Mouse (Mus musculus): ENCODE data around the gene Pigz. TPM values are rescaled to one million over a fixed set of nuclear protein-coding genes. Genes with fewer than 3 reads are reported as not detected.
A peak's percentile ranks its signal among the peaks of the same experiment; 100 is the strongest.
"Not testable (repeated sequence)": the region's sequence is repeated elsewhere in the genome, so short reads cannot be mapped to it uniquely, and the experiment has no call there.

Gene Pigz
- polyA plus RNA-seq, 1 experiment from 2014 or later, result 5.2 TPM

- H3K36me3 ChIP-seq, result no peaks in the 10 kb centered on the region
- H3K27me3 ChIP-seq (replicated peaks), result 0 out of 2 replicates have a peak, but pooled peaks cover 3% of the 10 kb centered on the region
- H3K27ac ChIP-seq (replicated peaks), result peak overlapping the region; percentile 97
- peak overlapping the region; percentile 67 for H3K9ac ChIP-seq (replicated peaks)
- peak overlapping the region; percentile 49 for H3K4me3 ChIP-seq (replicated peaks)
- peaks cover 36% of the 10 kb centered on the region for H3K4me1 ChIP-seq
- H3K4me2 ChIP-seq, result peak overlapping the region; percentile 89
- H3K9me3 ChIP-seq (replicated peaks), result no peaks in the 10 kb centered on the region
- WGBS, result under 1% methylated on average over 50 of the region's 50 CpGs
- peak; percentile 96 for ATAC-seq (ENCODE audit: low FRiP score)
These were observed 582 bp upstream of the Pigz start for GRCm38 (mm10) chr16:31932840-31933697.

- peak overlapping the region; percentile 89 for H3K4me2 ChIP-seq
- no peaks in the 10 kb centered on the region for H3K9me3 ChIP-seq (replicated peaks)
- no peak for ATAC-seq (ENCODE audit: low FRiP score)
- WGBS, result 7% methylated on average over 13 of the region's 13 CpGs
- H3K36me3 ChIP-seq, result no peaks in the 10 kb centered on the region
- H3K9ac ChIP-seq (replicated peaks), result peak overlapping the region; percentile 67
- 0 out of 2 replicates have a peak, but pooled peaks cover 3% of the 10 kb centered on the region for H3K27me3 ChIP-seq (replicated peaks)
- peak overlapping the region; percentile 97 for H3K27ac ChIP-seq (replicated peaks)
- peak overlapping the region; percentile 49 for H3K4me3 ChIP-seq (replicated peaks)
- peaks cover 36% of the 10 kb centered on the region for H3K4me1 ChIP-seq
These were observed 929 bp downstream of the Pigz start for GRCm38 (mm10) chr16:31934550-31935010.

GRCm38 (mm10) chr16:31935091-31935979 lies 1.7 kb downstream of the Pigz start:
- Histone ChIP-seq H3K4me2 (peak overlapping the region; percentile 89), H3K9ac (replicated peaks) (peak overlapping the region; percentile 67), H3K27me3 (replicated peaks) (0 out of 2 replicates have a peak, but pooled peaks cover 3% of the 10 kb centered on the region), H3K4me1 (peaks cover 36% of the 10 kb centered on the region), H3K27ac (replicated peaks) (peak overlapping the region; percentile 97), H3K9me3 (replicated peaks) (no peaks in the 10 kb centered on the region), H3K36me3 (no peaks in the 10 kb centered on the region), H3K4me3 (replicated peaks) (peak overlapping the region; percentile 49)
- 4% methylated on average over 36 of the region's 36 CpGs for WGBS
- ATAC-seq (ENCODE audit: low FRiP score), result peak; percentile 17; the same call in 1 of the 2 replicates

GRCm38 (mm10) chr16:31936568-31936967 lies 2.9 kb downstream of the Pigz start:
- peaks cover 36% of the 10 kb centered on the region for H3K4me1 ChIP-seq
- ATAC-seq (ENCODE audit: low FRiP score), result no peak
- no peak overlapping the region for H3K27ac ChIP-seq (replicated peaks)
- 92% methylated on average over 4 of the region's 4 CpGs for WGBS
- no peak overlapping the region for H3K4me2 ChIP-seq
- H3K4me3 ChIP-seq (replicated peaks), result no peak overlapping the region
- 0 out of 2 replicates have a peak, but pooled peaks cover 3% of the 10 kb centered on the region for H3K27me3 ChIP-seq (replicated peaks)
- H3K36me3 ChIP-seq, result no peaks in the 10 kb centered on the region
- no peak overlapping the region for H3K9ac ChIP-seq (replicated peaks)
- no peaks in the 10 kb centered on the region for H3K9me3 ChIP-seq (replicated peaks)

- no peak overlapping the region for H3K4me2 ChIP-seq
- H3K9ac ChIP-seq (replicated peaks), result no peak overlapping the region
- 0 out of 2 replicates have a peak, but pooled peaks cover 3% of the 10 kb centered on the region for H3K27me3 ChIP-seq (replicated peaks)
- H3K9me3 ChIP-seq (replicated peaks), result no peaks in the 10 kb centered on the region
- WGBS, result 75% methylated on average over 6 of the region's 6 CpGs
- H3K36me3 ChIP-seq, result no peaks in the 10 kb centered on the region
- no peak overlapping the region for H3K4me3 ChIP-seq (replicated peaks)
- H3K4me1 ChIP-seq, result peaks cover 20% of the 10 kb centered on the region
- ATAC-seq (ENCODE audit: low FRiP score), result no peak
- H3K27ac ChIP-seq (replicated peaks), result no peak overlapping the region
These were observed 5.2 kb downstream of the Pigz start for GRCm38 (mm10) chr16:31938856-31939255.

GRCm38 (mm10) chr16:31940586-31940985 lies 6.9 kb downstream of the Pigz start:
- H3K4me2 ChIP-seq, result no peak overlapping the region
- no peak overlapping the region for H3K4me3 ChIP-seq (replicated peaks)
- no peak overlapping the region for H3K27ac ChIP-seq (replicated peaks)
- 0 out of 2 replicates have a peak, but pooled peaks cover 3% of the 10 kb centered on the region for H3K27me3 ChIP-seq (replicated peaks)
- no peak for ATAC-seq (ENCODE audit: low FRiP score)
- H3K9ac ChIP-seq (replicated peaks), result no peak overlapping the region
- H3K9me3 ChIP-seq (replicated peaks), result no peaks in the 10 kb centered on the region
- H3K4me1 ChIP-seq, result peaks cover 19% of the 10 kb centered on the region
- 68% methylated on average over 2 of the region's 2 CpGs for WGBS
- peaks cover 6% of the 10 kb centered on the region; the same call in 1 of the 2 replicates for H3K36me3 ChIP-seq

GRCm38 (mm10) chr16:31943980-31944379 lies 10.3 kb downstream of the Pigz start:
- no peak for ATAC-seq (ENCODE audit: low FRiP score)

GRCm38 (mm10) chr16:31944698-31945255 lies 11.1 kb downstream of the Pigz start:
- no peak overlapping the region for H3K4me3 ChIP-seq (replicated peaks)
- H3K4me1 ChIP-seq, result peaks cover 50% of the 10 kb centered on the region
- H3K36me3 ChIP-seq, result peaks cover 8% of the 10 kb centered on the region; the same call in 1 of the 2 replicates
- H3K27ac ChIP-seq (replicated peaks), result no peak overlapping the region
- 92% methylated on average over 12 of the region's 12 CpGs for WGBS
- no peak for ATAC-seq (ENCODE audit: low FRiP score)
- no peak overlapping the region for H3K4me2 ChIP-seq
- no peaks in the 10 kb centered on the region for H3K9me3 ChIP-seq (replicated peaks)
- no peaks in the 10 kb centered on the region for H3K27me3 ChIP-seq (replicated peaks)
- H3K9ac ChIP-seq (replicated peaks), result no peak overlapping the region

More at GRCm38 (mm10) chr16:31943980-31944379, 10.3 kb downstream of the Pigz start:
- Histone ChIP-seq H3K4me1 (peaks cover 42% of the 10 kb centered on the region), H3K4me3 (replicated peaks) (no peak overlapping the region), H3K36me3 (peaks cover 8% of the 10 kb centered on the region; the same call in 1 of the 2 replicates), H3K27me3 (replicated peaks) (no peaks in the 10 kb centered on the region), H3K9me3 (replicated peaks) (no peaks in the 10 kb centered on the region), H3K4me2 (peak overlapping the region; percentile 25; the same call in 1 of the 2 replicates), H3K27ac (replicated peaks) (no peak overlapping the region), H3K9ac (replicated peaks) (no peak overlapping the region)
- 6% methylated on average over 10 of the region's 10 CpGs for WGBS

GRCm38 (mm10) chr16:31945372-31945771 lies 11.7 kb downstream of the Pigz start:
- peaks cover 52% of the 10 kb centered on the region for H3K4me1 ChIP-seq
- ATAC-seq (ENCODE audit: low FRiP score), result no peak

GRCm38 (mm10) chr16:31945986-31946385 lies 12.3 kb downstream of the Pigz start:
- not testable (repeated sequence) for H3K36me3 ChIP-seq; H3K4me3 ChIP-seq (replicated peaks); H3K27ac ChIP-seq (replicated peaks); H3K9ac ChIP-seq (replicated peaks); H3K9me3 ChIP-seq (replicated peaks); ATAC-seq (ENCODE audit: low FRiP score); H3K27me3 ChIP-seq (replicated peaks)
- H3K4me2 ChIP-seq, result peak overlapping the region; percentile 87
- 91% methylated on average over 6 of the region's 6 CpGs for WGBS
- H3K4me1 ChIP-seq, result peaks cover 52% of the 10 kb centered on the region

More at GRCm38 (mm10) chr16:31945372-31945771, 11.7 kb downstream of the Pigz start:
- WGBS, result 94% methylated on average over 6 of the region's 6 CpGs
- Histone ChIP-seq H3K36me3 (peaks cover 8% of the 10 kb centered on the region; the same call in 1 of the 2 replicates), H3K9ac (replicated peaks) (no peak overlapping the region), H3K9me3 (replicated peaks) (no peaks in the 10 kb centered on the region), H3K4me3 (replicated peaks) (no peak overlapping the region), H3K4me2 (no peak overlapping the region), H3K27me3 (replicated peaks) (no peaks in the 10 kb centered on the region), H3K27ac (replicated peaks) (no peak overlapping the region)

- Histone ChIP-seq H3K4me1 (peaks cover 52% of the 10 kb centered on the region), H3K27me3 (replicated peaks) (no peaks in the 10 kb centered on the region), H3K9me3 (replicated peaks) (no peaks in the 10 kb centered on the region), H3K27ac (replicated peaks) (peak overlapping the region; percentile 94), H3K4me3 (replicated peaks) (peak overlapping the region; percentile 93), H3K36me3 (peaks cover 16% of the 10 kb centered on the region; the same call in 1 of the 2 replicates), H3K4me2 (peak overlapping the region; percentile 87), H3K9ac (replicated peaks) (peak overlapping the region; percentile 93)
- WGBS, result 42% methylated on average over 8 of the region's 8 CpGs
- no peak for ATAC-seq (ENCODE audit: low FRiP score)
These were observed 13.7 kb downstream of the Pigz start for GRCm38 (mm10) chr16:31947333-31947732.
